Mouse (Mus musculus): ENCODE results near the gene Foxp3.

- TF ChIP-seq CTCF (IDR thresholded peaks at IDR 0.05; ENCODE audit: borderline replicate concordance, insufficient read depth, low read length) (no peak), POLR2A (IDR thresholded peaks at IDR 0.05; ENCODE audit: low read depth, low read length) (no peak)
These were observed 61.7 kb downstream of the Foxp3 start for GRCm38 (mm10) chrX:7635101-7635500.
